Mouse (Mus musculus) hindbrain, embryonic 12.5 days (tissue): Measurements from ENCODE around the gene Olfr1152. TPM values are rescaled to one million over a fixed set of nuclear protein-coding genes. Genes with fewer than 3 reads are reported as not detected.

ENCODE experiments used
- ATAC-seq: fragments of 200-750 bp; cut with Nextera tagmentation; 2 replicates; pipeline ENCODE4 v1.8.0; 2017; ENCODE audit warnings: moderate TSS enrichment; ENCODE audit not compliant: low FRiP score
- H3K27ac ChIP-seq: fragments of 300-500 bp; sonication (generic); 2 replicates; pipeline ENCODE4 v1.5.1; 2016; ENCODE audit warnings: mild to moderate bottlenecking
- H3K27me3 ChIP-seq: fragments of 300-500 bp; sonication (generic); 2 replicates; pipeline ENCODE4 v1.6.1; 2016; ENCODE audit warnings: mild to moderate bottlenecking
- H3K36me3 ChIP-seq: fragments of 300-500 bp; sonication (generic); 2 replicates; pipeline ENCODE4 v1.6.1; 2016; ENCODE audit warnings: mild to moderate bottlenecking
- H3K4me1 ChIP-seq: fragments of 300-500 bp; sonication (generic); 2 replicates; pipeline ENCODE4 v1.6.1; 2016
- H3K4me2 ChIP-seq: fragments of 300-500 bp; sonication (generic); replicated peaks from 2 replicates; pipeline ENCODE4 v1.6.1; 2016; ENCODE audit warnings: mild to moderate bottlenecking
- H3K4me3 ChIP-seq: fragments of 300-500 bp; sonication (generic); 2 replicates; pipeline ENCODE4 v1.5.1; 2016; ENCODE audit warnings: mild to moderate bottlenecking
- H3K9ac ChIP-seq: fragments of 300-500 bp; sonication (generic); 2 replicates; pipeline ENCODE4 v1.6.1; 2016; ENCODE audit warnings: mild to moderate bottlenecking, moderate library complexity
- H3K9me3 ChIP-seq: fragments of 300-500 bp; sonication (generic); replicated peaks from 2 replicates; pipeline ENCODE4 v1.6.1; 2016; ENCODE audit warnings: mild to moderate bottlenecking
- WGBS: fragments of 180-500 bp; shearing (Covaris S2); methylation state at CpG from one replicate; pipeline ENCODE4 v1.1.7; 2016; 5-methylcytosine and 5-hydroxymethylcytosine counted together
- polyA plus RNA-seq: library from polyadenylated mRNA; unstranded; fragments of >200 nt; fragmentation: Nextera tagmentation; extraction: Ambion mirVana; gene quantifications from 2 replicates; pipeline ENCODE4 v1.2.1, GENCODE M21; 2016

Gene Olfr1152
- polyA plus RNA-seq, result not detected in 2 replicates

DNA sequence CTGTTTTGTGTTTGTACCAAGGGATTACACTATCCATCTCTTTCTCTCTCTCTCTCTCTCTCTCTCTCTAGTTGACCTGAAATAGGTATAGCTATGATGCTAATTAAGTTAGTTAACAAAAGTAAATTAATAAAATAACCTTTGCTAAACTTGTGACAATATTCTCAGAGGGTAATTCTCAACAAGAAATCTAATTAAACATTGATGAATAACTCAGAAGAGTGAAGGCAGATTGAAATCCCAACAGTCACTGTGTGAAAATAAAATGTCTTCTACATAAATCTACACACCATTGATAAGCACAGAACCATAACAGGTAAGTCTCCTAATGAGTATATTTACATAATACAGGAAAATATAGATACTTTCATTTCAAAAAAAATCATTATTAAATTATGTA is at the start of gene Olfr1152:
Gene Olfr1152 (plus strand): TSS at position 301 of the 400 bp plus-strand sequence.
- Histone ChIP-seq H3K9ac (no peak within 1 kb of the TSS), H3K27ac (no peak within 1 kb of the TSS), H3K4me1 (no peaks in the 10 kb centered on the region), H3K36me3 (no peaks in the 10 kb centered on the region), H3K27me3 (no peaks in the 10 kb centered on the region), H3K4me2 (no peak within 1 kb of the TSS), H3K9me3 (no peaks in the 10 kb centered on the region), H3K4me3 (no peak within 1 kb of the TSS)
- no peak for ATAC-seq

GRCm38 (mm10) chr2:87830233-87830632 is 36.1 kb upstream of the Olfr1152 start, which contains the start of gene Olfr1148:
TSS of gene Olfr1148 (plus strand) at chr2:87830533.
- Histone ChIP-seq H3K9ac (no peak within 1 kb of the TSS), H3K36me3 (no peaks in the 10 kb centered on the region), H3K27me3 (no peaks in the 10 kb centered on the region), H3K4me1 (no peaks in the 10 kb centered on the region), H3K27ac (no peak within 1 kb of the TSS), H3K4me3 (no peak within 1 kb of the TSS), H3K4me2 (no peak within 1 kb of the TSS), H3K9me3 (no peaks in the 10 kb centered on the region)
- no peak for ATAC-seq
- 92% methylated on average over 1 of the region's 1 CpGs for WGBS

DNA sequence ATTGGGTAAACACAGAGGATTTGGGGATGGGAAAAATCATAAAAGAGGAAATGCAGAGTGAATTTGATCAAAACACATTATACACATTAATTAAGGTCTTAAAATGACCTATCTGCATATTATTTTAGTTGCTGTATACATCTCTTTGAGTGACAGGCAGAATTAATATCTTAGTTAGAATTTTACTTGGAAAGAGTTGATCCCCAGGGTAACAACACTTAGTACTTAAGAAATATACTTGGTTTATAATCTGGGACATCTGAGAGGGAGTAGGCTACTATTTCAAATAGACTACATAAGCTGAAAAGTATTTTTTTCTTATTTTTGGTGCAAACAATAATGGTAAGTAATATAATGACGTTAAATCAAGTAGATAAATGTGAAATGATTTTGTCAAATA is 22.6 kb upstream of the Olfr1152 start, which contains the start of gene Olfr1150-ps1:
Gene Olfr1150-ps1 (plus strand): TSS at position 301 of the 400 bp plus-strand sequence.
- H3K9me3 ChIP-seq, result no peaks in the 10 kb centered on the region
- ATAC-seq, result no peak
- WGBS, result 77% methylated on average over 1 of the region's 1 CpGs
- H3K4me2 ChIP-seq, result no peak within 1 kb of the TSS
- no peak within 1 kb of the TSS for H3K9ac ChIP-seq
- no peaks in the 10 kb centered on the region for H3K27me3 ChIP-seq
- no peak within 1 kb of the TSS for H3K4me3 ChIP-seq
- H3K27ac ChIP-seq, result no peak within 1 kb of the TSS
- no peaks in the 10 kb centered on the region for H3K36me3 ChIP-seq
- no peaks in the 10 kb centered on the region for H3K4me1 ChIP-seq

DNA sequence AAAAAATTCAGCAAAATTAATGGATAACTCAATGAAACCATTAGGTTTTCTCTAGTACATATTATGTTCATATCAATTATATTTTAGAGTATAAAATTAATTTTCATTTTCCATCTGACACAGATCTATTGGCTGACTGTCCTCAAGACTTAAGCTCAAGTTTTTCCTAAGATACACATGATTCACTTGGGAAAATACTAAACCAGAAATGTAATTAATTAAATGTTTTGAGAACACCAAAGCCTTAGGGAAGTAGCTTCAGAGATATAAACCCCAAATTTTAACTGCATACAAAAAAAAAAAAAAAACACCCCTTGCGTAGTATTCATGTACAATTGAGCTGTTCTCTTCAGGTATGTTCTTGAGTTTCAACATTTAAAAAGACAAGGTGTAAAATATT is 10.7 kb upstream of the Olfr1152 start, which contains the start of gene Olfr1151:
Gene Olfr1151 (plus strand): TSS at position 301 of the 400 bp plus-strand sequence.
- Histone ChIP-seq H3K9me3 (no peaks in the 10 kb centered on the region), H3K4me2 (no peak within 1 kb of the TSS), H3K27me3 (no peaks in the 10 kb centered on the region), H3K9ac (no peak within 1 kb of the TSS), H3K36me3 (no peaks in the 10 kb centered on the region), H3K27ac (no peak within 1 kb of the TSS), H3K4me1 (no peaks in the 10 kb centered on the region), H3K4me3 (no peak within 1 kb of the TSS)
- 95% methylated on average over 1 of the region's 1 CpGs for WGBS
- no peak for ATAC-seq

GRCm38 (mm10) chr2:87894662-87895061 is 28.4 kb downstream of the Olfr1152 start, which contains the start of gene Olfr1153:
TSS of gene Olfr1153 (plus strand) at chr2:87894962.
- Histone ChIP-seq H3K4me3 (no peak within 1 kb of the TSS), H3K9me3 (no peaks in the 10 kb centered on the region), H3K4me1 (no peaks in the 10 kb centered on the region), H3K36me3 (no peaks in the 10 kb centered on the region), H3K27ac (no peak within 1 kb of the TSS), H3K9ac (no peak within 1 kb of the TSS), H3K4me2 (no peak within 1 kb of the TSS), H3K27me3 (no peaks in the 10 kb centered on the region)
- no peak for ATAC-seq
- WGBS, result 71% methylated on average over 1 of the region's 1 CpGs

- no peak within 1 kb of the TSS for H3K4me2 ChIP-seq
- H3K27me3 ChIP-seq, result no peaks in the 10 kb centered on the region
- H3K4me3 ChIP-seq, result no peak within 1 kb of the TSS
- H3K4me1 ChIP-seq, result no peaks in the 10 kb centered on the region
- no peaks in the 10 kb centered on the region for H3K9me3 ChIP-seq
- H3K27ac ChIP-seq, result no peak within 1 kb of the TSS
- H3K9ac ChIP-seq, result no peak within 1 kb of the TSS
- 92% methylated on average over 1 of the region's 1 CpGs for WGBS
- no peak for ATAC-seq
- no peaks in the 10 kb centered on the region for H3K36me3 ChIP-seq
Observed at GRCm38 (mm10) chr2:87905066-87905465, 38.8 kb downstream of the Olfr1152 start, which contains the start of gene Olfr1154. TSS of gene Olfr1154 (minus strand) at chr2:87905166.

Other genes with a start within 250 kb of the Olfr1152 start
- not detected in 2 replicates for gene Olfr1131, start 239.4 kb upstream of the Olfr1152 start, polyA plus RNA-seq
- gene Olfr1132, start 229.0 kb upstream of the Olfr1152 start, polyA plus RNA-seq, result not detected in 2 replicates
- gene Olfr1133, start 219.1 kb upstream of the Olfr1152 start, polyA plus RNA-seq, result not detected in 2 replicates
- not detected in 2 replicates for gene Olfr1134, start 208.0 kb upstream of the Olfr1152 start, polyA plus RNA-seq
- gene Olfr1135, start 192.8 kb upstream of the Olfr1152 start, polyA plus RNA-seq, result not detected in 2 replicates
- not detected in 2 replicates for gene Olfr1136, start 172.5 kb upstream of the Olfr1152 start, polyA plus RNA-seq
- not detected in 2 replicates for gene Olfr1137, start 153.3 kb upstream of the Olfr1152 start, polyA plus RNA-seq
- not detected in 2 replicates for gene Olfr1138, start 126.5 kb upstream of the Olfr1152 start, polyA plus RNA-seq
- not detected in 2 replicates for gene Olfr1140, start 122.7 kb upstream of the Olfr1152 start, polyA plus RNA-seq
- not detected in 2 replicates for gene Olfr1141, start 112.5 kb upstream of the Olfr1152 start, polyA plus RNA-seq
- gene Olfr152, start 87.0 kb upstream of the Olfr1152 start, polyA plus RNA-seq, result not detected in 2 replicates
- not detected in 2 replicates for gene Olfr1143, start 65.9 kb upstream of the Olfr1152 start, polyA plus RNA-seq
- not detected in 2 replicates for gene Olfr1145, start 56.7 kb upstream of the Olfr1152 start, polyA plus RNA-seq
- gene Olfr1148, start 36.0 kb upstream of the Olfr1152 start, polyA plus RNA-seq, result not detected in 2 replicates
- gene Olfr1150-ps1, start 22.5 kb upstream of the Olfr1152 start, polyA plus RNA-seq, result not detected in 2 replicates
- not detected in 2 replicates for gene Olfr1151, start 10.6 kb upstream of the Olfr1152 start, polyA plus RNA-seq
- not detected in 2 replicates for gene Olfr1153, start 28.5 kb downstream of the Olfr1152 start, polyA plus RNA-seq
- gene Olfr1154, start 38.7 kb downstream of the Olfr1152 start, polyA plus RNA-seq, result not detected in 2 replicates
- gene Olfr1155, start 78.6 kb downstream of the Olfr1152 start, polyA plus RNA-seq, result not detected in 2 replicates
- gene Olfr1156, start 86.6 kb downstream of the Olfr1152 start, polyA plus RNA-seq, result not detected in 2 replicates
- gene Olfr1157, start 101.8 kb downstream of the Olfr1152 start, polyA plus RNA-seq, result not detected in 2 replicates
- not detected in 2 replicates for gene Olfr74, start 108.2 kb downstream of the Olfr1152 start, polyA plus RNA-seq
- gene Olfr1158, start 123.6 kb downstream of the Olfr1152 start, polyA plus RNA-seq, result not detected in 2 replicates
- gene Olfr1160, start 141.8 kb downstream of the Olfr1152 start, polyA plus RNA-seq, result not detected in 2 replicates
- gene Olfr1161, start 156.3 kb downstream of the Olfr1152 start, polyA plus RNA-seq, result not detected in 2 replicates
- gene Olfr73, start 171.2 kb downstream of the Olfr1152 start, polyA plus RNA-seq, result not detected in 2 replicates
- gene Olfr1162, start 184.6 kb downstream of the Olfr1152 start, polyA plus RNA-seq, result not detected in 2 replicates
- not detected in 2 replicates for gene Olfr1163, start 205.3 kb downstream of the Olfr1152 start, polyA plus RNA-seq
- gene Olfr1164, start 227.5 kb downstream of the Olfr1152 start, polyA plus RNA-seq, result not detected in 2 replicates